Mouse (Mus musculus): ENCODE results near the gene Apoe. TPM values are rescaled to one million over a fixed set of nuclear protein-coding genes. Genes with fewer than 3 reads are reported as not detected.
"Not testable (repeated sequence)": the region's sequence is repeated elsewhere in the genome, so short reads cannot be mapped to it uniquely, and the experiment has no call there.

The Apoe gene
- polyA plus RNA-seq, 1 experiment from 2014 or later, result 686 TPM

- H3K27me3 ChIP-seq (ENCODE audit: control insufficient read depth, insufficient read depth, low read depth, low read length), result no peaks in the 10 kb centered on the region
- no peak overlapping the region for H3K9ac ChIP-seq (ENCODE audit: low read depth, low read length)
- no peaks in the 10 kb centered on the region for H3K36me3 ChIP-seq (ENCODE audit: control insufficient read depth, insufficient read depth, low read length)
- no peaks in the 10 kb centered on the region for H3K9me3 ChIP-seq (replicated peaks; ENCODE audit: control insufficient read depth, low read length, poor library complexity, severe bottlenecking)
- no peak overlapping the region for H3K4me3 ChIP-seq (ENCODE audit: low read depth, low read length)
- no peak for ATAC-seq
- no peaks in the 10 kb centered on the region for H3K4me1 ChIP-seq (ENCODE audit: control insufficient read depth, insufficient read depth, low read length)
- H3K27ac ChIP-seq (ENCODE audit: low read length), result no peak overlapping the region
- 70% methylated on average over 6 of the region's 6 CpGs for WGBS
- H3K4me2 ChIP-seq (ENCODE audit: low read length), result no peak overlapping the region
Measured at GRCm38 (mm10) chr7:19691434-19691833, 7.6 kb downstream of the Apoe start.

- 89% methylated on average over 4 of the region's 4 CpGs for WGBS
- no peak overlapping the region for H3K27ac ChIP-seq (ENCODE audit: low read length)
- ATAC-seq, result no peak
- H3K4me3 ChIP-seq (ENCODE audit: low read depth, low read length), result no peak overlapping the region
- H3K4me2 ChIP-seq (ENCODE audit: low read length), result no peak overlapping the region
- H3K27me3 ChIP-seq (ENCODE audit: control insufficient read depth, insufficient read depth, low read depth, low read length), result no peaks in the 10 kb centered on the region
- H3K9ac ChIP-seq (ENCODE audit: low read depth, low read length), result no peak overlapping the region
- H3K36me3 ChIP-seq (ENCODE audit: control insufficient read depth, insufficient read depth, low read length), result no peaks in the 10 kb centered on the region
- H3K4me1 ChIP-seq (ENCODE audit: control insufficient read depth, insufficient read depth, low read length), result no peaks in the 10 kb centered on the region
- H3K9me3 ChIP-seq (replicated peaks; ENCODE audit: control insufficient read depth, low read length, poor library complexity, severe bottlenecking), result no peaks in the 10 kb centered on the region
Measured at GRCm38 (mm10) chr7:19690845-19691244, 8.1 kb downstream of the Apoe start.

GRCm38 (mm10) chr7:19688611-19689010 is 10.4 kb downstream of the Apoe start:
- Histone ChIP-seq H3K9me3 (replicated peaks; ENCODE audit: control insufficient read depth, low read length, poor library complexity, severe bottlenecking) (no peaks in the 10 kb centered on the region), H3K27ac (ENCODE audit: low read length) (no peak overlapping the region), H3K4me3 (ENCODE audit: low read depth, low read length) (no peak overlapping the region), H3K4me2 (ENCODE audit: low read length) (no peak overlapping the region), H3K4me1 (ENCODE audit: control insufficient read depth, insufficient read depth, low read length) (no peaks in the 10 kb centered on the region), H3K9ac (ENCODE audit: low read depth, low read length) (no peak overlapping the region), H3K27me3 (ENCODE audit: control insufficient read depth, insufficient read depth, low read depth, low read length) (no peaks in the 10 kb centered on the region), H3K36me3 (ENCODE audit: control insufficient read depth, insufficient read depth, low read length) (no peaks in the 10 kb centered on the region)
- 91% methylated on average over 2 of the region's 2 CpGs for WGBS
- no peak for ATAC-seq

- H3K4me2 ChIP-seq (ENCODE audit: low read length), result no peak overlapping the region
- H3K9ac ChIP-seq (ENCODE audit: low read depth, low read length), result no peak overlapping the region
- H3K4me3 ChIP-seq (ENCODE audit: low read depth, low read length), result no peak overlapping the region
- H3K27ac ChIP-seq (ENCODE audit: low read length), result no peak overlapping the region
- no peaks in the 10 kb centered on the region for H3K4me1 ChIP-seq (ENCODE audit: control insufficient read depth, insufficient read depth, low read length)
- no peaks in the 10 kb centered on the region for H3K9me3 ChIP-seq (replicated peaks; ENCODE audit: control insufficient read depth, low read length, poor library complexity, severe bottlenecking)
- no peak for ATAC-seq
- H3K36me3 ChIP-seq (ENCODE audit: control insufficient read depth, insufficient read depth, low read length), result no peaks in the 10 kb centered on the region
- H3K27me3 ChIP-seq (ENCODE audit: control insufficient read depth, insufficient read depth, low read depth, low read length), result no peaks in the 10 kb centered on the region
- 90% methylated on average over 10 of the region's 10 CpGs for WGBS
Measured at GRCm38 (mm10) chr7:19688101-19688500, 10.9 kb downstream of the Apoe start.

- not testable (repeated sequence) for H3K4me3 ChIP-seq (ENCODE audit: low read depth, low read length); H3K4me2 ChIP-seq (ENCODE audit: low read length); H3K36me3 ChIP-seq (ENCODE audit: control insufficient read depth, insufficient read depth, low read length); H3K27me3 ChIP-seq (ENCODE audit: control insufficient read depth, insufficient read depth, low read depth, low read length); ATAC-seq; H3K9ac ChIP-seq (ENCODE audit: low read depth, low read length); H3K27ac ChIP-seq (ENCODE audit: low read length); H3K9me3 ChIP-seq (replicated peaks; ENCODE audit: control insufficient read depth, low read length, poor library complexity, severe bottlenecking); H3K4me1 ChIP-seq (ENCODE audit: control insufficient read depth, insufficient read depth, low read length)
- WGBS, result 78% methylated on average over 8 of the region's 8 CpGs
Measured at GRCm38 (mm10) chr7:19686927-19687583, 11.9 kb downstream of the Apoe start.

- no peak overlapping the region for H3K4me2 ChIP-seq (ENCODE audit: low read length)
- no peaks in the 10 kb centered on the region for H3K4me1 ChIP-seq (ENCODE audit: control insufficient read depth, insufficient read depth, low read length)
- H3K9ac ChIP-seq (ENCODE audit: low read depth, low read length), result no peak overlapping the region
- WGBS, result 89% methylated on average over 6 of the region's 6 CpGs
- H3K36me3 ChIP-seq (ENCODE audit: control insufficient read depth, insufficient read depth, low read length), result no peaks in the 10 kb centered on the region
- H3K27ac ChIP-seq (ENCODE audit: low read length), result no peak overlapping the region
- no peak for ATAC-seq
- H3K4me3 ChIP-seq (ENCODE audit: low read depth, low read length), result no peak overlapping the region
- no peaks in the 10 kb centered on the region for H3K9me3 ChIP-seq (replicated peaks; ENCODE audit: control insufficient read depth, low read length, poor library complexity, severe bottlenecking)
- H3K27me3 ChIP-seq (ENCODE audit: control insufficient read depth, insufficient read depth, low read depth, low read length), result no peaks in the 10 kb centered on the region
Measured at GRCm38 (mm10) chr7:19686521-19686920, 12.5 kb downstream of the Apoe start.

GRCm38 (mm10) chr7:19685374-19685773 is 13.6 kb downstream of the Apoe start:
- H3K27ac ChIP-seq (ENCODE audit: low read length), result no peak overlapping the region
- no peaks in the 10 kb centered on the region for H3K9me3 ChIP-seq (replicated peaks; ENCODE audit: control insufficient read depth, low read length, poor library complexity, severe bottlenecking)
- H3K4me1 ChIP-seq (ENCODE audit: control insufficient read depth, insufficient read depth, low read length), result no peaks in the 10 kb centered on the region
- ATAC-seq, result no peak
- H3K36me3 ChIP-seq (ENCODE audit: control insufficient read depth, insufficient read depth, low read length), result no peaks in the 10 kb centered on the region
- H3K4me2 ChIP-seq (ENCODE audit: low read length), result no peak overlapping the region
- H3K9ac ChIP-seq (ENCODE audit: low read depth, low read length), result no peak overlapping the region
- no peak overlapping the region for H3K4me3 ChIP-seq (ENCODE audit: low read depth, low read length)
- no peaks in the 10 kb centered on the region for H3K27me3 ChIP-seq (ENCODE audit: control insufficient read depth, insufficient read depth, low read depth, low read length)
- WGBS, result 64% methylated on average over 4 of the region's 4 CpGs

GRCm38 (mm10) chr7:19683771-19684201 is 15.2 kb downstream of the Apoe start:
- H3K4me2 ChIP-seq (ENCODE audit: low read length), result no peak overlapping the region
- H3K9me3 ChIP-seq (replicated peaks; ENCODE audit: control insufficient read depth, low read length, poor library complexity, severe bottlenecking), result no peaks in the 10 kb centered on the region
- H3K4me3 ChIP-seq (ENCODE audit: low read depth, low read length), result no peak overlapping the region
- 93% methylated on average over 6 of the region's 6 CpGs for WGBS
- no peaks in the 10 kb centered on the region for H3K4me1 ChIP-seq (ENCODE audit: control insufficient read depth, insufficient read depth, low read length)
- no peak for ATAC-seq
- H3K36me3 ChIP-seq (ENCODE audit: control insufficient read depth, insufficient read depth, low read length), result no peaks in the 10 kb centered on the region
- no peak overlapping the region for H3K27ac ChIP-seq (ENCODE audit: low read length)
- no peaks in the 10 kb centered on the region for H3K27me3 ChIP-seq (ENCODE audit: control insufficient read depth, insufficient read depth, low read depth, low read length)
- H3K9ac ChIP-seq (ENCODE audit: low read depth, low read length), result no peak overlapping the region

- H3K4me3 ChIP-seq (ENCODE audit: low read depth, low read length), result no peak overlapping the region
- H3K4me2 ChIP-seq (ENCODE audit: low read length), result no peak overlapping the region
- ATAC-seq, result no peak
- no peaks in the 10 kb centered on the region for H3K27me3 ChIP-seq (ENCODE audit: control insufficient read depth, insufficient read depth, low read depth, low read length)
- H3K27ac ChIP-seq (ENCODE audit: low read length), result no peak overlapping the region
- H3K9ac ChIP-seq (ENCODE audit: low read depth, low read length), result no peak overlapping the region
- 79% methylated on average over 3 of the region's 3 CpGs for WGBS
- no peaks in the 10 kb centered on the region for H3K4me1 ChIP-seq (ENCODE audit: control insufficient read depth, insufficient read depth, low read length)
- no peaks in the 10 kb centered on the region for H3K36me3 ChIP-seq (ENCODE audit: control insufficient read depth, insufficient read depth, low read length)
- no peaks in the 10 kb centered on the region for H3K9me3 ChIP-seq (replicated peaks; ENCODE audit: control insufficient read depth, low read length, poor library complexity, severe bottlenecking)
Measured at GRCm38 (mm10) chr7:19682979-19683378, 16.0 kb downstream of the Apoe start.

All from midbrain, embryonic 16.5 days (tissue).